Mouse (Mus musculus) central nervous system, embryonic 14 days (tissue): ENCODE data around the gene Kcna4. TPM values are rescaled to one million over a fixed set of nuclear protein-coding genes. Genes with fewer than 3 reads are reported as not detected.

Experiments
- polyA plus RNA-seq: library from polyadenylated mRNA; depleted of rRNA; stranded (reverse); fragments of >200 nt; gene quantifications from 2 replicates; pipeline ENCODE4 v1.2.3, GENCODE M21; 2012; rRNA removed

Kcna4 gene
- 2.3 and 3.3 TPM in 2 replicates for polyA plus RNA-seq

DNA sequence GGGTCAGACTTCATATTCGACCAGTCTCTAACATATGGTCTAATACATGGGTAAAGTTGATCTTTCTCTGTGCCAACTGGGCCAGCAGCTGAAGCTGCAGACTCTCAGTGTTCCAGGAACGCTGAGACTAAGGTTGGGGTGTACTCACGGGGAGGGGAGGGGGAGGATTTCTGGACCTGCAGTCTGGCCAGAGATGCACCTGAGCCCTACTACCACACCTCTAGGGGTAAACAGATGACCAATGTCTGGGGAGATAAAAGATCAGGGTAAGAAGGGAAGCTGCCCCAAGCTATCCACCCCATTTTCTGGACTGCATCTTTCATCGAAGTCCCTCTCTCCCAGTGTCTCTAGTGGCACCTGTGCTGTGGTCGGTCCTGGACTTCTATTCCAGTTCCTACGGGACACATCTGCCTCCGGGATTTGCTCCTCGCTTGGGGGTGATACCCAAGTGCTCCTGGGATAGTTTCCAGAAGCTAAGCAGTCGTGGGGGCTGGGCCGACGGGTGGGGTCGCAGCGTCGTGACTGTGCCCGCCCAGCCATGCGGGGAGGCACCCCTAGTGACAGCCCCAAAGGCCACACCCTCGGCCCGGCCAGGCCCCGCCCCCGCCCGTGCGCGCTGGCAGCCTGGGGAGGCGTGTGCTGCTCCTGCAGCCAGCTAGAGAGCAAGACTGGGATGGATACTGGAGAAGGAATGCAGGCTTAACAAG lies at the start of gene Kcna4:
Kcna4 (plus strand) TSS at position 650 of the 707 bp plus-strand sequence.

Other genes with a start within 250 kb of the Kcna4 start
- gene Fshb, start 231.0 kb upstream of the Kcna4 start, polyA plus RNA-seq, result not detected in 2 replicates